Mouse (Mus musculus): ENCODE data around the gene Grm4. TPM values are rescaled to one million over a fixed set of nuclear protein-coding genes. Genes with fewer than 3 reads are reported as not detected.
"Not testable (repeated sequence)": the region's sequence is repeated elsewhere in the genome, so short reads cannot be mapped to it uniquely, and the experiment has no call there.

Grm4 gene
- polyA plus RNA-seq, 1 experiment: 0.12 TPM

GRCm38 (mm10) chr17:27393432-27393831, 127.8 kb downstream of the Grm4 start:
- DNase-seq (ENCODE audit: low spot score): no peak

GRCm38 (mm10) chr17:27392918-27393317, 128.3 kb downstream of the Grm4 start:
- DNase-seq (ENCODE audit: low spot score): no peak

GRCm38 (mm10) chr17:27390019-27390418, 131.2 kb downstream of the Grm4 start:
- DNase-seq (ENCODE audit: low spot score): no peak

- DNase-seq (ENCODE audit: low spot score): no peak
These were observed 131.8 kb downstream of the Grm4 start for GRCm38 (mm10) chr17:27389221-27390000.

- no peak for DNase-seq (ENCODE audit: low spot score)
These were observed 134.8 kb downstream of the Grm4 start for GRCm38 (mm10) chr17:27386438-27386837.

- no peak for DNase-seq (ENCODE audit: low spot score)
These were observed 135.5 kb downstream of the Grm4 start for GRCm38 (mm10) chr17:27385513-27386261.

- no peak for DNase-seq (ENCODE audit: low spot score)
These were observed 138.3 kb downstream of the Grm4 start for GRCm38 (mm10) chr17:27382916-27383315.

- DNase-seq (ENCODE audit: low spot score): not testable (repeated sequence)
These were observed 140.2 kb downstream of the Grm4 start for GRCm38 (mm10) chr17:27380911-27381459.

GRCm38 (mm10) chr17:27378977-27379376, 142.2 kb downstream of the Grm4 start:
- no peak for DNase-seq (ENCODE audit: low spot score)

GRCm38 (mm10) chr17:27377151-27377550, 144.1 kb downstream of the Grm4 start:
- no peak for DNase-seq (ENCODE audit: low spot score)

GRCm38 (mm10) chr17:27375551-27375950, 145.7 kb downstream of the Grm4 start:
- no peak for DNase-seq (ENCODE audit: low spot score)

Other genes starting within 250 kb of the Grm4 start
- gene Hmga1, start 35.1 kb upstream of the Grm4 start, polyA plus RNA-seq (2012; rRNA removed): 55.1 and 65.1 TPM in 2 replicates
- 34.8 and 48.7 TPM in 2 replicates for gene AI413582, start 44.4 kb upstream of the Grm4 start, polyA plus RNA-seq (2012; rRNA removed)
- gene Nudt3, start 102.1 kb upstream of the Grm4 start, polyA plus RNA-seq (2012; rRNA removed): 112 and 116 TPM in 2 replicates
- gene RPS10-NUDT3, start 113.8 kb upstream of the Grm4 start, polyA plus RNA-seq (2012; rRNA removed): 0.08 and 0.10 TPM in 2 replicates
- 1,256 and 1,277 TPM in 2 replicates for gene Rps10, start 115.3 kb upstream of the Grm4 start, polyA plus RNA-seq (2012; rRNA removed)
- 0.67 and 0.96 TPM in 2 replicates for gene Pacsin1, start 134.1 kb upstream of the Grm4 start, polyA plus RNA-seq (2012; rRNA removed)
- gene Spdef, start 207.6 kb upstream of the Grm4 start, polyA plus RNA-seq (2012; rRNA removed): 0.17 and 0.21 TPM in 2 replicates